Mouse (Mus musculus) c-Kit-positive CD71-positive TER-119-positive erythroid progenitor cells, embryonic 14.5 days (primary cell): ENCODE measurements around the gene Dhdh.
"Not testable (repeated sequence)": the region's sequence is repeated elsewhere in the genome, so short reads cannot be mapped to it uniquely, and the experiment has no call there.

Source experiments
- DNase-seq: peaks from one replicate; pipeline ENCODE4 v3.0.0-alpha.2; 2013; ENCODE audit warnings: low spot score

Dhdh gene

DNA sequence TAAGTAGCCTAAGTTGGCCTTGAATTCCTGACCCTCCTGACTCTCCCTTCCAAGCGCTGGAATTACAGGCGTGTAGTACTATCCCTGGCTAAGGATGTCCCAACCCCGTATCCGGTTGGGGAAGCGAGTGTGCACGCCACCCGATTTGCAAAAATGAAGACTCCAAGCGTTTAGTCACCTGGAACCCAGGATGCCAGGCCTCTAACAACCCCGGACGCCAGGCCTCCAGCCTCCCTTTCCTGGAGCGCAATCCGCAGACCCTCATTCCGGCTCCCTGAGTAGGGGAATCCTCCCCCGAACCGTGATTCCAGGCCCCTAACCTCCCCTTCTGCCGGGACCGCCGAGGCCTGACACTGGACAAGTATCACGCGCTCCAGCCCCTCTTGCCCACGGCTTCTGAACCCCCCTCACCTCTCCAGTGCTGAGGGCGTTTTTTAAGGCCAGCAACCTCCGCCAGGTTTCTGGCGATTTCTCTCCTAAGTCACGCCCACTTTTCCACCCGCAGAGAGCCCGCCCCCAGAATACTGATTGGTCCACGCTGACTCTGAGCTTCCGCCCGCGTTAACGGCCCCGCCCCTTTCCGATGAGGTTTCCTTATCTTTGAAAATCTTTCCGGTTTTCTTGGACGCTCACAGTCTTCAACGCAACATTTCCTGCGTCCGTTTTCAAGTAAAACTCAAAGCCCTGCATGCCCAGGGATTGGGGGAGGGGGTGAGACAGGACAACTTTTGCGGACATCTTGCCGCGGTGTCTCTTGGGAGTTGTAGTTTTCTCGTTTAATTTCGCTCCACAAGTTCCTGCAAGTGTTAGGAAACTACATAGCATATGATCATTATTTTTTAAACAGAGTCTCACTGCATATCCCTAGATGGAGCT, 21.5 kb upstream of the Dhdh start, which contains the start of gene Nucb1:
TSS of gene Nucb1 (minus strand) at position 495 of the 876 bp plus-strand sequence.
- peak; percentile 93 for DNase-seq

DNA sequence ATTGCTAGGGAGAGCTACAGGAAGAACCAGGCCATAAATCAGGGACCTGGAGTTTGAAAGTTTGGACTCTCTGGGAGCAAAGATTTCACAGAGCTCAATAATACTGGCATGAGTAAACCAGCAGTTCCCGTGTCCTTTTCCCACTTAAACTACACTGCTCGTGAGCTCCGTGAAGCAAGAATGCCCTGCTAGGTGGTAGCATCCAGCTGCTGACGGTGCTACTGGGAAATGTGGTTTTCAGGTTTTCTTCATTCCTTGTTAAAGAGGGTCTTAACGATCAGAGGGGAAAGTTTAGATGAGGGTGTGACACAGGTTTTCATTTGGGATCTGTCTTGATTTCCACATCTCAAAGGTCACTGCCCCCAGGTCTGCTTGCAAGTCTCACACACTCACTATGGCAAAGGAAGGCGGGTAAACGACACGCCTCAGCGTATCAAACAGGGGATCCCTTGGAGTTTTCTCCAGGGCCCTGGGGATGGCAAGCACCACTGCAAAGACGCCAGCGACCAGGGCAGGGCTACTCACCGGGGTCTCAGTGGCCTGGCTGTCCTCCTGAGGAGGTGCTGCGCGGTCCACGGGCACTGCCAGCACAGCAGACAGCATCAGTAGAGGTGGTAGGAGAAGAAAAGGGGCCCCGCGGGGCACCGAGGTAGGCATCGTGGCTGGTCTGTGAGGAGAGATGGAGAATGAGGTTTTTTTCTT, 20.7 kb upstream of the Dhdh start:
- peak; percentile 52 for DNase-seq

DNA sequence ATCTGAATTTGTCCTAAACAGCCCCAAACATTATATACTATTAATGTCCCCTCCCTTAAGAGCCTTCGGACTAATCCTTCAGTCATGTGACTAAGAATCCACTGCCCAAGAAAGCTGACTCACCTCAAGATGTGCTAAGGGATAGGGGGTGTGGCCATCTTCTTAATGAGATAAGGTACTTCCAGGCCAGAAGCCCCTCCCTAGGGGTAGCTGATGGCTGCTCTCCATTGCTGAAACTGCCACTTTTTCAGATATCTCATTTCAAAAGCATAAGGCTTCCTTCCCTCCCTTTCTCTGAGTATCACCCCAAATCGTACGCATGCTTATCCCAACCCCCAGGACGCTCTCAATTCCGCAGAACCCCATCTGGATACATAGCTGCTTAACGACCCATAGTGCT, 20.0 kb upstream of the Dhdh start:
- peak; percentile 90 for DNase-seq

GRCm38 (mm10) chr7:45507583-45507982, 19.0 kb upstream of the Dhdh start:
- no peak for DNase-seq

DNA sequence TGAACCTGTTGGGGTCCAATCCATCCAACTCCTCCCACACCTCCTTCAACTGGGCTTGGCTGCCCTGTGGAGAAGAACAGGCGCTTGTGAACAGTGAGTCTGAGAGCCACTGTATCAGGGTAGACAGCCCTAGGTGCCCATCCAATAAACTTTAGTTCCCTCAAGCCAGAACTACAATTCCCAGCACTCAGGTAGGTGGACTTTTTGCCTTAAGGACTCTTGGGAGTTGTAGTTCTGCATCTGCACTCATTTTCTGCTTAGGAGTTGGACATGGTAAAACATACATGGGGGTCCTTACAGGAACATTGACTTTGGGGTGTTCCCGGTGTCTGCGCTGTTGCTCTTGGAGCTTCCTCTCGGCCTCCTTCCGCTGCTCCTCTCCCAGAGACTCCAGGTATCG, 9.8 kb upstream of the Dhdh start:
- no peak for DNase-seq

DNA sequence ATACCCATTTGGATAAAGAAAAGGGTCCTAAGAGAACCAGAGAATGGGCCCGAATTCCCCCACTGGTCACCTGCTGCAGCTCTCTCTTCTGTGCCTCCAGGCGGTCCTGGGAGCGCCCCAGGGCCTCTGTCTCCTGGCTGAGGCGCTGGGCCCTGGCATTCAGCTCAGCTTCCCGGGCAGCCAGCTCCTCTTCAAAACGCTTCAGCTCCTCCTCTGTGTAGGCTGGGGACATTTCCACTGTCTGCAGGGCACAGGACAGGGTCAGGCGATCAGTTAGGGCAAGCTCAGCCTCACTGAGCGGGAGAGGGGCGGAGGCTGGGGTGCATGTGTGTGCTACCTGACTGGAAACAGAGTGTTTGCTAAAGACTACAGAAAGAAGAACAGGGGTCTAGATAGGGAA, 5.9 kb upstream of the Dhdh start:
- DNase-seq = no peak

DNA sequence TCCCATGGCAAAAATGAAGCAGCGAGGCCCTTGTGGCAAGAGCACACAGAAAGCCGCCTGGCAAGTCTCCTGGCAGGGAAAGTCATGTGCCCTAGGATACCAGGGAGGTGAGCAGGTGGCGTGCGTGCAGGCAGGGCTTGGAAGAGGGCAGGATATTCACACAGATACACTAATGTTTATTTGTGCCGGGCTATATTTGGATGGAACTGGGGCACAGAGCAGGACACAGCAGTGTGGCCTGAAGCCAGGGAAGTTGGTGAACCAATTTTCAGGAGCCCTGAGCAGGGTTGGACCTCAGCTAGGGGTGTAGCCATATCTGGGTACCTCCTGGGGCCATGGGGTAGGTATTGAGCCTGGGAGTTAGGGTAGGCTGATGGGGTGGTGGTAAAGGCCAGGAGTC, 4.3 kb upstream of the Dhdh start:
- DNase-seq = no peak

DNA sequence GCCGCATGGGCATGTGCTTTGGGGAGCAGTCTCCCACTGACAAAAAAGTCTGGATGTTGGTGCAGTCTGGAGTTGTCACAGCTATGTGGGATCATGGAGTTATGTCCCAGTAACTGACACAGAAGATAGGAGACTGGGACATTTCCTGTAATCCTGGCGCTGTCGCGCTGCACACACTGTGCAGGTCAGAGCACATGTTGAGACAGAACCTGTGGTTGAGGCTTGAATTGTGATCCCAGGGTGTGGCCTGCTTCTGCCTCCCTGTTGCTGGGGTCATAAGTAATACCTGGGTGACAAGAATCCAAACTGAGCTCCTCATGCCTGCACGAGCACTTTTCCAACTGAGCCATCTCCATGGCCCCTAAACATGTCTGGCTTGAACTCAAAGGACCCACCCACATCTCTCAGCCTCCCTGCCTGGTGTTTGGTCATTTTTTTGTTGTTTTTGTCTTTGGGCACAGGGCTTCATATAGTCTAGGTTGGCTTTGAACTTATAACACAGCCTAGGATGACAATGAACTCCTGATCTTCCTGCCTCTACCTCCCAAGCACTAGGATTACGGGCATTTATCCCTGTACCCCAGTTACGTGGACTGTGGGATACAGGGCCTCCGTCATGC, 3.7 kb upstream of the Dhdh start:
- DNase-seq = no peak

DNA sequence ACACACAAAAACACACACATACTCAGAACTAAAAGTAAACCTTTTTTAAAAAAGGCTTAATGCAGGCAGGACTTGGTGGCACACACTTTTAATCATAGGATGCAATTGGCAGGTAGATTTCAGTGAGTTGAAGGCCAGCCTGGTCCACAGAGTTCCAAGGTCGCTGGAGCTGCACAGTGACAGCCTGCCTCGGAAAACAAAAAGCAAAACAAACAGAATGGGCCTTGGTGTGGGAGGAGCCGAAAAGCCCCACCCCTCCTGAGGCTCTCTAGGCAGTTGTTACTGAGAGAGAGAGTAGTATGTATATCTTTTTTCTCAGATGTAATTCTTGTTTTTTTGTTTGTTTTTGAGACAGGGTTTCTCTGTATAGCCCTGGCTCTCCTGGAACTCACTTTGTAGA, 2.7 kb upstream of the Dhdh start:
- no peak for DNase-seq

DNA sequence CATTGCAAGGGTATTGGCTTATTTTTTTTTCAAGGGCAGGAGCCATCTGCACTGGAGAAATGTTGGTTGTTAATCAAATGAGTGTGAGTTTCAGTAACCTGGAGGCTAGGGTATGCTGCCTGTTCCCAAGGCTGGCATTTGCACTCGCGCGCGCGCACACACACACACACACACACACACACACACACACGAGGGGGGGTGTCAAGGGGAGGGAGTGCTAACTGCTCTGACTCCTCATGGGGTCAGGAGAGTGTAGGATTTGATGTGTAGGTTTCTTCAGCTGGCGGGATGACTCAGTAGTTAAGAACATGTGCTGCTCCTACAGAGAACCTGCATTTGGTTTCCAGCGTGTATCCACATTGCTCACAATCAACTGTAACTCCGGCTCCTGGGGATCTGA, 2.2 kb upstream of the Dhdh start:
- DNase-seq = no peak

DNA sequence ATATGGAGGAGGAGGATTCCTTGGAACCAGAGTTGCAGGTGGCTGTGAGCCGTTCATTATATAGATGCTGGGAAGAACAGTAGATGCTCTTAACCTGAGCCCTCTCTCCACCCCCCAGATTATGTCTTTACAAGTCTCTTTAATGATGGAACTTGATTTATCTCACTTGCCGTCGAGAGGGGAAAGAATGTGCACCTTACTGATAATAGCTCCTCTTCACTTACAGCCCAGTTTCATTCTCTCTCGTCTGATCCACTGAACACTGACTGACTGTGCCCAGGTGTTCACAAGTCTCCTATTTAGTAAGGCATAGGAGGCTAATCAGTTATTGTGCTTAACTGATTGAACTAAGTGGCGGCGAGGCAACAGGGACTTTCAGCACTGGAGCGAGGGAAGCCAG, 973 bp upstream of the Dhdh start:
- peak; percentile 59 for DNase-seq

DNA sequence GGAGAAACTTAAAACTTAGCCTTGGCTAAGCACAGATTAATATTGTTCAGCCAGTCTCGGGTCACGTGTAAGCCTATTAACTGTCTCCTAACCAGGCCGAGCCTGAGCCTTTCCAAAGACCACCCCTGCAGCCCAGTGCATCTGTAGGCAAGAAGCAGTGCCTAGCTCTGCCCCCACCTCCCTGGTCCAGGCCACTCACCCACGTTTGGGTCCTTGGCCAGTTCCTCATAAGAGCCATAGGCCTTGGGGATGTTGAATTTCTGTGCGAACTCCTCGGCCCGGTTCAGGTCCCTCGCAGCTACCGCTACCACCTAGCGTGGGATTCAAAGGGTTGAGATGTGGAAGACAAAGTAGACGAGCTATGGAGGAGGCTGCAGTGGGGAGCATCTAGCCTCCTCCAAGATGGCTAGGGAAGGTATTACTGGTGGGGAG, 728 bp downstream of the Dhdh start:
- no peak for DNase-seq

- DNase-seq = no peak
Observed at GRCm38 (mm10) chr7:45486761-45487415, 1.7 kb downstream of the Dhdh start, which contains the start of gene Gm45808. Gene Gm45808 (minus strand): TSS chr7:45486811.

- DNase-seq = no peak
Observed at GRCm38 (mm10) chr7:45486158-45486557, 2.4 kb downstream of the Dhdh start.

- DNase-seq = not testable (repeated sequence)
Observed at GRCm38 (mm10) chr7:45484985-45485384, 3.6 kb downstream of the Dhdh start.

- no peak for DNase-seq
Observed at GRCm38 (mm10) chr7:45482166-45482565, 6.4 kb downstream of the Dhdh start.

DNA sequence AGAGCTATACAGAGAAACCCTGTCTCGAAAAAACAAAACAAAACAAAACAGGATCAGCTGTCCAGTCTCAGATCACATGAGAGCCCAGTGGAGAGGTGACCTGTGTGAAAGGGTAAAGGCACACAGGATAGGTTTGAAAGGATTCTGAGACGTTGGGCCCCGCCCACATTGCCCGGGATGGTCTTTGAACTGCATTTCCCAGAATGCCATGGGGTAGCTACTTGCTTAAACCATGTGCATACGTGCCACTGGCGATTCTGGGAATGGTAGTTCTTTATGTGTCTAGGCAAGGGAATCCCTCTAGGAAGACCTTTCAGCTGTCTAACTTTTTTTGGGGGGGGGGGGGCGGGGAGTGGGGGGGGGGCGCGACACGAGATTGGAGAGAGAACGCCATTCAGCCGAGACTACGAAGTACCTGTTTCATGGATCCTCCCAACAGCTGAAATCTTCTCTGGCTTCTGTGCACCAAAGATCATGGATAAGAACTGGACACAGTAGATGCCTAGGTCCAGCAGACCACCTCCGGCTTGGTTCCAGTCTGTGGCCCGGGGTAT, 7.2 kb downstream of the Dhdh start, which contains the start of gene Tulp2:
TSS of gene Tulp2 (plus strand) at position 504 of the 554 bp plus-strand sequence.
- DNase-seq = peak; percentile 70

DNA sequence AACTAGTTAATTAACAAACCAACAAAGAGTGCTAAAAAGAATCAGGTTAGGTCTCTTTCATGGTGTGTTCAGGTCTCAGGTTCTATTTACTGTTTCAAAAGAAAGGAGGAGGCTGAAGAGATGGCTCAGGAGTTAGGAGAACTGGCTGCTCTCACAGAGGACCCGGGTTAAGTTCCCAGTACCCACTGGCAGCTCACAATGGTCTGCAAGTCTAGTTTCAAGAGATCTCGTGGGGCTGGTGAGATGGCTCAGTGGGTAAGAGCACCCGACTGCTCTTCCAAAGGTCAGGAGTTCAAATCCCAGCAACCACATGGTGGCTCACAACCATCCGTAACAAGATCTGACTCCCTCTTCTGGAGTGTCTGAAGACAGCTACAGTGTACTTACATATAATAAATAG, 8.3 kb downstream of the Dhdh start:
- not testable (repeated sequence) for DNase-seq

- DNase-seq = no peak
Observed at GRCm38 (mm10) chr7:45478774-45479173, 9.8 kb downstream of the Dhdh start.

GRCm38 (mm10) chr7:45477003-45477402, 11.6 kb downstream of the Dhdh start:
- DNase-seq = no peak

- no peak for DNase-seq
Observed at GRCm38 (mm10) chr7:45476453-45476852, 12.2 kb downstream of the Dhdh start.
